Mouse (Mus musculus): Measurements from ENCODE around the gene Sox12. TPM values are rescaled to one million over a fixed set of nuclear protein-coding genes. Genes with fewer than 3 reads are reported as not detected.

Sox12 gene
- polyA plus RNA-seq, 2 experiments = 1.4 to 4.4 TPM

GRCm38 (mm10) chr2:152397004-152397589, 766 bp downstream of the Sox12 start:
- peaks cover 18 to 31% of the 10 kb centered on the region in 2 experiments for H3K4me1 ChIP-seq (replicated peaks; ENCODE audit: control insufficient read depth in 2 of 2, insufficient read depth in 2 of 2, low read length in 1 of 2)
- ATAC-seq (ENCODE audit: insufficient read depth) = peak; percentile 16; the same call in 1 of the 2 replicates
- no peaks in the 10 kb centered on the region for H3K36me3 ChIP-seq (replicated peaks; ENCODE audit: control insufficient read depth, insufficient read depth, low read depth)
- 0 out of 2 replicates have a peak, but pooled peaks have one; percentile 9 for TF ChIP-seq CTCF (IDR thresholded peaks at IDR 0.05; ENCODE audit: low read depth)
- no peak for TF ChIP-seq EP300 (IDR thresholded peaks at IDR 0.05; ENCODE audit: low read depth)
- H3K27me3 ChIP-seq (ENCODE audit: control insufficient read depth, insufficient read depth, low read length) = no peaks in the 10 kb centered on the region
- no peaks in the 10 kb centered on the region for H3K9me3 ChIP-seq (ENCODE audit: control insufficient read depth, low read length)
- under 1% methylated on average over 72 of the region's 77 CpGs for WGBS (ENCODE audit: insufficient replicate concordance)
- peak in 1 of 3 experiments; percentile 39 for DNase-seq (ENCODE audit: low read depth in 3 of 3, low spot score in 3 of 3)
- H3K9ac ChIP-seq (replicated peaks) = peak overlapping the region; percentile 83
- peak overlapping the region; percentile 78 for H3K27ac ChIP-seq
- peak overlapping the region; percentile 74 to 76 for H3K4me3 ChIP-seq (ENCODE audit: insufficient read depth in 1 of 2, low read depth in 2 of 2, low read length in 2 of 2)
- peak overlapping the region; percentile 91 for H3K4me2 ChIP-seq (ENCODE audit: low read depth)

- Histone ChIP-seq H3K36me3 (replicated peaks; ENCODE audit: control insufficient read depth, insufficient read depth, low read depth) (no peaks in the 10 kb centered on the region), H3K27me3 (ENCODE audit: control insufficient read depth, insufficient read depth, low read length) (no peaks in the 10 kb centered on the region), H3K9me3 (ENCODE audit: control insufficient read depth, low read length) (no peaks in the 10 kb centered on the region), H3K4me2 (ENCODE audit: low read depth) (peak overlapping the region; percentile 91), H3K4me1 (replicated peaks; ENCODE audit: control insufficient read depth in 2 of 2, insufficient read depth in 2 of 2, low read length in 1 of 2) (peaks cover 18 to 31% of the 10 kb centered on the region in 2 experiments), H3K4me3 (ENCODE audit: insufficient read depth in 1 of 2, low read depth in 2 of 2, low read length in 2 of 2) (peak overlapping the region; percentile 74 to 76), H3K9ac (replicated peaks) (peak overlapping the region; percentile 83), H3K27ac (peak overlapping the region; percentile 78; the same call in 1 of the 2 replicates)
- TF ChIP-seq EP300 (IDR thresholded peaks at IDR 0.05; ENCODE audit: low read depth) = no peak
- TF ChIP-seq CTCF (IDR thresholded peaks at IDR 0.05; ENCODE audit: low read depth) = peak; percentile 63
- WGBS (ENCODE audit: insufficient replicate concordance) = under 1% methylated on average over 46 of the region's 46 CpGs
- ATAC-seq (ENCODE audit: insufficient read depth) (peak; percentile 50), DNase-seq (ENCODE audit: low read depth in 3 of 3, low spot score in 3 of 3) (peak; percentile 72 to 80 (median 77))
Observed at GRCm38 (mm10) chr2:152396110-152397003, 1.5 kb downstream of the Sox12 start.

- H3K4me1 ChIP-seq (replicated peaks; ENCODE audit: control insufficient read depth in 2 of 2, insufficient read depth in 2 of 2, low read length in 1 of 2) = peaks cover 18 to 31% of the 10 kb centered on the region in 2 experiments
- no peak overlapping the region for H3K9ac ChIP-seq (replicated peaks)
- H3K4me2 ChIP-seq (ENCODE audit: low read depth) = peak overlapping the region; percentile 91
- TF ChIP-seq EP300 (IDR thresholded peaks at IDR 0.05; ENCODE audit: low read depth) (no peak), CTCF (IDR thresholded peaks at IDR 0.05; ENCODE audit: low read depth) (no peak)
- peak overlapping the region; percentile 74 to 76 for H3K4me3 ChIP-seq (ENCODE audit: insufficient read depth in 1 of 2, low read depth in 2 of 2, low read length in 2 of 2)
- ATAC-seq (ENCODE audit: insufficient read depth) = no peak
- no peak overlapping the region for H3K27ac ChIP-seq
- WGBS (ENCODE audit: insufficient replicate concordance) = 36% methylated on average over 13 of the region's 13 CpGs
- H3K9me3 ChIP-seq (ENCODE audit: control insufficient read depth, low read length) = no peaks in the 10 kb centered on the region
- no peaks in the 10 kb centered on the region for H3K36me3 ChIP-seq (replicated peaks; ENCODE audit: control insufficient read depth, insufficient read depth, low read depth)
- no peaks in the 10 kb centered on the region for H3K27me3 ChIP-seq (ENCODE audit: control insufficient read depth, insufficient read depth, low read length)
- DNase-seq (ENCODE audit: low read depth in 3 of 3, low spot score in 3 of 3) = no peak
Observed at GRCm38 (mm10) chr2:152395271-152395920, 2.5 kb downstream of the Sox12 start.

- DNase-seq (ENCODE audit: low read depth in 3 of 3, low spot score in 3 of 3) = no peak
- Histone ChIP-seq H3K27me3 (ENCODE audit: control insufficient read depth, insufficient read depth, low read length) (no peaks in the 10 kb centered on the region), H3K9ac (replicated peaks) (no peak overlapping the region), H3K27ac (no peak overlapping the region), H3K36me3 (replicated peaks; ENCODE audit: control insufficient read depth, insufficient read depth, low read depth) (no peaks in the 10 kb centered on the region), H3K4me1 (replicated peaks; ENCODE audit: control insufficient read depth in 2 of 2, insufficient read depth in 2 of 2, low read length in 1 of 2) (peaks cover 13 to 22% of the 10 kb centered on the region in 2 experiments), H3K4me3 (ENCODE audit: insufficient read depth in 1 of 2, low read depth in 2 of 2, low read length in 2 of 2) (no peak overlapping the region), H3K4me2 (ENCODE audit: low read depth) (no peak overlapping the region), H3K9me3 (ENCODE audit: control insufficient read depth, low read length) (no peaks in the 10 kb centered on the region)
- 60% methylated on average over 9 of the region's 9 CpGs for WGBS (ENCODE audit: insufficient replicate concordance)
- ATAC-seq (ENCODE audit: insufficient read depth) = no peak
- TF ChIP-seq EP300 (IDR thresholded peaks at IDR 0.05; ENCODE audit: low read depth) = no peak
- no peak for TF ChIP-seq CTCF (IDR thresholded peaks at IDR 0.05; ENCODE audit: low read depth)
Observed at GRCm38 (mm10) chr2:152393225-152394017, 4.4 kb downstream of the Sox12 start.

All from liver, embryonic 14.5 days (tissue).